Mouse (Mus musculus): Measurements from ENCODE around the gene Crtc3.

Crtc3 gene

DNA sequence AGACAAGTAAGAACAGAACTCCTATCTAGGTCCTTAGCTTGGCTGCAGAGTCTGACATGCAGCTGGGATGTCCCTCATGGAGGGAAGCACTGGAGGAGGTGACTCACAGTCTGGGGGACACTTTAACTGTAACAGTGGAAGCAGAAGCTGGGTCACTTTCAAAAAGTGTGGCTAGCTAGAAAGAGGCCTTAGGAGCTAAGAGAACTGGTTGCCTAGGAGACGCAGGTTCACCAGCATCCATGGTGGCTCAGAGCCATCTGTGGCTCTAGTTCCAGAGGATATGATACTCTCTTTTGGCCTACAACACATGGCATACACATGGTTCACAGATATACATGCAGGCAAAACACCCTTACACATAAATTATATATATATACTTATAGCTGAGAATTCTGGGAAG is 86.1 kb downstream of the Crtc3 start:
- DNase-seq (ENCODE audit: low spot score) = peak; percentile 28

DNA sequence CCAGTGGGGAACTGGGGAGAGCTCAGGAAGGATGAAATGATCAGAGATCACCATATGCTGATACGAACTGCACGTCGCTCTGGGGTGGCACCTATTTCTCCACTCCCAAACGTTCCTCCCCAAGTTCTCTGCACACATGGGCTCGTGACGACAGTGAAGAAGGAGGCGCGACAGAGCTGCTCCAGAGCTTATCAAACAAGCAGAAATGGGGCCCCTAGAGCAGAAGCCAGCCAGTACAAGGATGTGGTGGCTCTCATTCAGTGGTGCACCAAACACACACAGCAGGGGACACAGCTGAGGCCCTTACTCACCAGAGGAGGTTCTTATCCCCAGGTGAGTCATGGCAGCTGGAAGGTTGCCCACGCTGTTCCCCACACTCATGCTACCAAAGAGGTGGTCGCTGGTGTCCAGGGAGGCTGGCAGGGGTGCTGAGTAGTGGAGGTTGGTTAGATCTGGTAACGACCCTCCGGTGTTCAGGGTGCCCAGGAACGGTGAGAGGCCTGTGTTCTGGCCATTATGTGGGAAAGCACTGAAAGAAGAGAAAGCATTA is 90.2 kb downstream of the Crtc3 start:
- DNase-seq (ENCODE audit: low spot score) = no peak

DNA sequence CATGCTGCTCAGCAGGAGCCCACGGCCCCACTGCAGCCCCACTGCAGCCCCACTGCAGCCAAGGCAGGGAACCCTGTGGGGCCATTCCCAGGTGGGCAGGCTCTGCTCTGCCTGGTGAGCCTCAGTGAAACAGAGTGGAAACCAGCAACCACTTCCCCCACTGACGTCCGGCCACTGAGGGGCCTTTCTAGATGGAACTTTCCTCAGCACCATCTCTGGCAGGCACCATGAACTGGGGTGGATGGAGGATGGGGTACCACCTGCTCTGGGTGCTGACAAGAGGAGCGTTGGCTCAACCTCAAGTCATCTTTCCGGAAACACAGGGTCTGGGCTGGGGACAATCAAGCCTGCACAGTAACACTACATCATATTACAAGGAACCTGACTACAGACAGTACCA is 90.8 kb downstream of the Crtc3 start:
- DNase-seq (ENCODE audit: low spot score) = no peak

DNA sequence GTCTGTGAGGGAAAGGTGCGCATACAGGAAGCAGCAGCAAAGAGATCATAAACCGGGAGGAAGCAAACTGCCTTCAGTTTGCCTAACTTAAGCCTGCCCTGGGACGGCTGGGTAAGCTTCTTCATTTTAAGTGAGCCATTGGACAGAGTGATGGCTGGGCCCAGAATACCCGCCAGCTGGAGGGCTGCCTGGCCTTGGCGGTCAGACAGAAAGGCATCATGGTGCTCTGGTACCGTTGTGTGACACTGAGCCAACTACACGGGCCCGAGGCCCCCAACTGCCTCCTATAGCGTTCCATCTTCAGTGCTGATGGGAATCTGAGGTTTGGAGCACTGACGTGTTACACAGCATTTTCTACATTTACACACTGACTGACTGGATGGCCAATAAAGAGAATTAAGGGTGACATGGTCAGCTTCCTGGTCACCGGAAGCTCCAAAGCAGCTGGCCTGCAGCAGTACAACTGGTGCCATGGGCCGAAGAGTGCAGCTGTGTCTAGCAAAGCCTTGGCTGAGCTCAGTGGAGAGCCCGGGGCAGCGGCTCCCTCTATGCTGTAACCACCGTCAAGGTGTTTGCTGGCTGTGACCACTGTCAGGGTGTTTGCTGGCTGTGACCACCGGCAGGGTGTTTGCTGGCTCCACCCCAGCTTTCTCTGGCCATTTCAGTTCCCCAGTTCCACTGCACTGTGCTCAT is 99.5 kb downstream of the Crtc3 start:
- DNase-seq (ENCODE audit: low spot score) = no peak

DNA sequence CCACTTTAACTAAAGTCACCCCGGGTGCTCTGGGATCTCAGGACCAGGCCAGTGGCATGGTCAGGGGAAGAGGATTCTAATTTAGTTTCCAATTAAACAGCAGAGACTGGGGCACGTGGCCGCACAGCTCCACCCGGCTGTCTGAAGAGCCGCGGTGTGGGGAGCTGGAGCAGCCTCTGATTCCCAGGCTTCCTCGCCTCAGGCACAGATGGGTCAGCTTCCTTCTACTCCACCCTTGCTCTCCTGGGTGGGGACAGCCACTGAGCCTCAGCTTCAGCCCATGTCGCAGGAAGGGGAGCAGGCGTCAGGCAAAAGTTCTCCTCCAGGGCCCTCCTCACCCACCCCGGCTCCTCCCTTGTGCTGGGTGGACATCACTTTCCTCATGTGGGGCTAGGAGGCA is 101.0 kb downstream of the Crtc3 start:
- DNase-seq (ENCODE audit: low spot score) = no peak

DNA sequence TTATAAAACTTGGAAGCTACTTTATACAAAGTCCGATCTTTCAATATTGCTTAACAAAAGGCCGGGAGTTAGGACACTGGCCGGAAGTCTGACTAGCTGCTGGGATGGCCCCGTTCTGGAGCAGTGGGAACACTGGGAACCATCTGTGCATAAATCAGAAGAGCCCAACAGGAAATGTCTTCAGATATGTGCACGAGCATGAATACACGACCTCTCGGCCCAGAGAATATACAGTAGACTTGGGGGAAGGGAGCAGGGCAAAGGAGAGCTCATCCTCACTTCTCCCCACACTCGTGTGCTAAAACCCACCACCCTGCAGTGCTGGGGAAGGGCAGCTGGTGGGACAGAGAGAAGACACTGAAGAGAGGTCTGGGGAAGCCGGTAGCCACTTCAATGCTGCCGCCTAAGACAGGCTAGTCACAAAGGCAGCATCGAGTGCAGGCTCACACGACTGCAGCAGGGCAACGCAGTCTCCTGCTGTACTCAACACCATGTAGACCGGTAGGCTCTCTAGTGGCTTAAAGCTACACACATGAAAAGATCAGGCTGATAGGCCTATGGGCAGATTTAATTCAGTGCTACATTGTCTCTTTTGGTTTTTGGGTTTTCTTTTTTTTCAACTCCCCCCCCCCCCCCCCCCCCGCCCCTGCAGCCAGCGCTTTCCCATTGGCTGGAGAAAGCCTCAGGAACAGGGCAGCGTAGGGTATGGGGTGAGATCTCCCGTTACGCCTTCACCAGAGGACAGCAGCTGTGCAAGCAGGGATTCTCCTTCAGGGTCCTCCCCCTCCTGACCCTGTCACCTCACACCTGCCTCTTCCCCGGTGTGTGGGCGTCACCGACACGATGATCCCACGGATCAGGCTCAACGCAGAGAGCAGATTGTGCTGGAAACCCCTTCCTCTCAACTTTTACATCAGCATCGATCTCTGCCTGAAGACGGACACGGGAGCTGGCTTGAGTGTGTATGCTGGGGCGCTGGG is 101.7 kb downstream of the Crtc3 start:
- DNase-seq (ENCODE audit: low spot score) = no peak

DNA sequence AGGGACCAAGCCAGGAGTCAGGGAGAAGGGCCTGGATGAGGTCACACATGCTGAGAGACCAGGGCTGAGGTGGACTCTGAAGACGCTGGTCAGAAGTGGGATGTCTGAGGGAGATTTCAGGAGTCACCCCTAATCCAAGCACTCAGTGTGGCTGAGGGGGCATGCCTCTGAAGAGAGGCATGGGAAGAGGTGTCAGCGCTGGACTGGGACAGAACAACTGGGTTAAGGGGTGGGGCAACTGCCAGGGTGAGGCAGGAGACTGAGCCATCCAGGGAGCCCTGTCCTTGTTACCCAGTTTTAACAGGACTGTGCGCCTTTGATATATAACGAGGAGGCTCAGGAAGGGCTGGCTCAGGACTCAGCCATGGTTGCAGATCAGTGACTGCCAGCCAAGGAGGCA is 102.5 kb downstream of the Crtc3 start:
- no peak for DNase-seq (ENCODE audit: low spot score)

DNA sequence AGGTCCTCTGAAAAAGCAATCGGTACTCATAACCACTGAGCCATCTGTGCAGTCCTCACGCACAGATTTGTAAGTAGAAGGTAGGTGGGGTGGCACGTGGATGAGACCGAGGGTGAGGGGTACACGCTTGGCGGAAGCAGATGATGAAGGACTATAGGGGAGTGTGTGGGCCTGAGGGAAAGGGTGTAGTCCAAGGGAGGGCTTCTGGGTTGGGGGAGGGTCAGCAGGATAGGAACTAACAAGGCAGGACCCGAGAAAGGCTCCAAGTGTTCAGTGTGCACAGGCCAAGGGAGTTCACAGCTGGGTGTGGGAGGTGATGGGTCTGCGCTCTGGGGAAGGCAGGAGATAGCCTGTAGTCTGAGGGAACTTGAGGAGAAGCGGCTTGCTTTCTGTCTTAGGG is 103.3 kb downstream of the Crtc3 start:
- no peak for DNase-seq (ENCODE audit: low spot score)

DNA sequence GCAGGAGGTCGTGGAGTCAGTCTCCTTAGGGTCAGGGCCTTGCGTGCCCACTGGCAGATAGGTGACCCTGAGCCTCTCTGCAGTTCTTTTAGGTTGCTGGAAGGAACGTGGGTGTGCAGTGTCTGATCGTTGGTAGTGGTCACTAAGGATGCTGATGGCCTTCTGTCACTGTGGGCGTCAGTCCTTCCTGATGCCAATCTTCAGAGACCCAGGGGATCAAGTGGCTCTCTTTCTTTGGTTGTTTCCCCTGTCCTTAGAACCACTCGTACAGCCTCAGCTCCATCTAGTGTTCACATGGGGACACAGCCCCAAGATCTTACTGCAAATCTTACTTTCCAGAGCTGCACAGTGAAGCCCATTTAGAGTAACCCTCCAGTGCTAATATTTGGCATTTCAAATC is 104.7 kb downstream of the Crtc3 start:
- no peak for DNase-seq (ENCODE audit: low spot score)

DNA sequence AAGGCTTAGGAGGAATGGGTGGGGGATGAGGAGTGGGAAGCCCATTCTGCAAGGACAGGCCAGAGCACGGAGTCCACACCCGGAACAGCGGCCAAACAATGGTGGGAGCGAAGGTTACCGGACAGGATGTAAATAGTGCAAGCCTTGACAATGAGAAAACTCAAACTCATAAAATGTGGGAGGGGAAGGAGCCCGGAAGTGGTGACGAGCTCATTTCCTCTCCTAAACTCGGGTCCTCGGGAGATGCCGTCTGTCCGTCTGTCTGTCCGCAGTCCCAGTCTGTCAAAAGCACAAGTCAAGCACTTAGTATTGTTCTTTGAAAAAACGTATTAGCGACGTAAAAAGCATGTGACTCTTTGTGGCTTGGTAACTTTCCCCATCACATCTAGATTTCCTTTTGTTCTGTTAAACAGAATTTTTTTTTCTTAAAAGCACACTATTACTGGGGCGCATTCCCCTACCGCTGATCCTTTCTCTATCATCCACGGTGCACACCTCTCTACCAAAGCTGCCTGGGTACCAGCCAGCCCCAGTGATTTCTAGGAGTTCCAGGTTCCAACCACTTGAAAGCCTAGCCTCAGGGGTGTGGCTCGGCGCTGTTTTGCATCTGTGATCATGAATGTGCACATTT is 105.7 kb downstream of the Crtc3 start:
- no peak for DNase-seq (ENCODE audit: low spot score)

DNA sequence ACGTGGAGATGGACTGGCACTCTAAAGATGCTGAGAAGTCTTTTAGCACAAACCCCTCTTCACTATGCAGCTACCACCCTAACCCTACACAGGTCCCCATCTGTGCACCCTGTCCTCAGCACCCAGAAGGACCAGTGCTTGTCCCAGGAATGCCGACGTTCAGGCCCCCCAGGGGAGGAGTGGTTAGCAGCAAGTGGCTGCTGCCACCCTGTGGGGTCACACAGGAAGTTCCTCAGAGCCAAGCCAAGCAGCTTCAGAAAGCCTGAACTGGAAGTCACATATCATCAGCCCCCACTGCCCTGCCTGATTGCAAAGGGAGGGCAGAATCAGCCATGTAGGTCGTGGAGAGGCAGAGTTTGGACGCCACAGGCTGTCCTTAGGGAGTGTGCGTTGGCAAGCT is 108.3 kb downstream of the Crtc3 start:
- DNase-seq (ENCODE audit: low spot score) = no peak

DNA sequence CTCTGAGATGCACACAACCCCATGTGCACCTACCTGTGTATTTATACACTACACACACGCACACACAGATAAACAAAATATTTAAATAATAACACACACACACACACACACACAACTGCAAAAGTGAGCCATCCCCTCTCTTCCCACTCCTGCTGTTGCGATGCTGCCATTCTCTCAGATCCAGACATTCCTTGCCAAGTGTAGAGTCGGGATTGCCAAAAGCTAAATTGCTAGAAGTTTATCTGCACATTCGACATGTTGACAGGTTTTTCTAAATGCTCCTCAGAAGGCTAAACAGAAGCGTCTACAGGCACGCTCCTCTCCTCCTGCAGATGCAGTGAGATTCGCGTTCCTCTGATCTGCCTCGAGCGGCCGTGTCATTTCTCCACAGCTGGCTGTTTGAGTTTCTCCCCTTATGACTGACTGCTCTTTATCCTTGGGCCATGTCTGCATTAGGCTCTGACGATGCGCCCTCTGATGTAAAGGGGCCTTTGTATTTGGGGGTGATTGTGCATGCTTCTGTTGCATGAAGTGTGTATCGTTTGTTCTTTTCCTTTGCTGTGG is 111.2 kb downstream of the Crtc3 start:
- DNase-seq (ENCODE audit: low spot score) = no peak

DNA sequence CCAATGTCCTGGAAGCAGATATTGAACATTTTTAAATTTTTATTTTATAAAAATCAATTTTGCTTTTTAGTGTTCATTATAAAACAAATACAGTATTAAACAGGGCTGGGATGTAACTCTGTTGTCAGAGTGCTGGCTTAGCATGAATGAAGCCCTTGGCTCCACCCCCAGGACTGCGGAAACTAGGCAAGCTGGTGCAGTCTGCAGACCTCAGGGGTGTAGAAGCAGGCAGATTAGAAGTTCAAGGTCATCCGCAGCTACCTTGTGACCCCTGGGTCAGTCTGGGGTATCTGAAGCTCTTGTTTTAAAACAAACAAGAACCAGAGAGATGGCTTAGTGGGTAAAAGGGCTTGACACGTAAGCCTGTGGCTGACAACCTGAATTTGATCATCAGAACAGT is 112.1 kb downstream of the Crtc3 start:
- DNase-seq (ENCODE audit: low spot score) = no peak

DNA sequence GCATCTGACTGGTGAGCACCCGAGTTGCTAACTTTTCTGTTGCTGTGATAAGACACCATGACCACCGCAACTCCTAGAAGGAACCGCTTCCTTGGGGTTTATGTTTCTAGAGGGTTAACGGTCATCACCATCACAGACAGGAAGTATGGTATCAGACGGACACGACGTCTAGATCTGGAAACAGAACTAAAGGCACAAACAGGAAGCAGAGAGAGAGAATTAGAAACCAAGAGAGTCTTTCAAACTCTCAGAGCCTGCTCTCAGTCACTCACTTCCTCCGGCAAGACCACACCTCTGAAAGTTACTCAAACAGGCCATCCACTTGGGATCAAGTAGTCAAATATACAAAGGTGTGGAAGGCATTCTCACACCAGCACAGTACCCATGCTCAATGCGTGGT is 112.9 kb downstream of the Crtc3 start:
- DNase-seq (ENCODE audit: low spot score) = no peak

DNA sequence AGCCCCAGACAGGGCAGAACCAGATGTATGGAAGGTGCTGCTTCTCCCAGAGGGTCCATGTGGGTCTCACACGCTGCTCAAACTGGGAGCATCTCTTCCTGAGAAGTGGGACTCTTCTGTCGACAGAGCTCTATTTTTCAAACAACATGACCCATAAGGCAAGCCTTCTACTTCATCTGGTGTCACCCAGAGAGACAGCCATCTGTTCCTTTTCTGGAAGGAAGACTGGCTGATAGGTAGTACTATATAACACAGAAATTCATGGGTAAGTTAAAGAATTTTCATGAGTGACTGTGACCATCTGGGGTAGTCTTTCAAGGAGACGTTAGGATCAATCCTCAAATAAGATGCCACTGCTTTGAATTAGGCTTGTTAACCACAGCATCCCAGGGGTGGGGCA is 115.6 kb downstream of the Crtc3 start:
- DNase-seq (ENCODE audit: low spot score) = no peak

DNA sequence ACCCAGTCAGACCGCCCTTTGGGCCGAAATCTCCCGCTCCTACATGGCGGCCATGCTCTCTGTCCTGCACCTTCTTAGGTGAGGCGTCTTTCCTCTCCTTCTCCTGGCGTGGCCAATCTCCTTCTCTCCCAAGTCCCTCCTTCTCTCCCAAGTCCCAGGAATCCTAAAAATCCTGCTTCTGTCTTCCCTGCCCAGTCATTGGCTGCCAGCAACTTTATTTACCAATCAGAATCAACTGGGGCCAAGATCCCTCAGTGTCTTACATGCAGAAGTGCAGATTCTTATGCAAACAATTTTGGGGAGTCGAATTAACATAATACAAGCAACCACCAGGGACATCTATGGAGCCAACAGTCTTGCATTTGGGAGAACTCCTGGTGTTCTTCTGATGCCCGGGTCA is 120.7 kb downstream of the Crtc3 start:
- no peak for DNase-seq (ENCODE audit: low spot score)

DNA sequence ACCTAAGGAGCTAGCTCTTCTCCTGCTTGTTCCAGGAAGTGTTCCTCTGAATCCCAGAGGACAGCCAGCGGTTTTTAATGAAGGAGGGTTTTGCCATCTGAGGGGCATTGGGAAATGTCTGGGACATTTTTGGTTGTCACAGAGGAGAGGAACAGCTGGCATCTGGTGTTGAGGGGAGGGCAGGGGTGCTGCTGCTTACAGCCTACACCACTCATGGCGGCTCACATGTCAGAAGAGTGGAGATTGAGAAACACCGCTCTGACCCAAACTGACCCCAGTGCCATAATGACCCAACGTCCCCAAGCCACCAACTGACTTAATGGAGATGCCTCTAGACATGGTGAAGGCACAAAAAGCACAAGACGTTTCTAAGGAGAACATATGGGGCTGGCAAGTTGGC is 126.7 kb downstream of the Crtc3 start:
- no peak for DNase-seq (ENCODE audit: low spot score)

DNA sequence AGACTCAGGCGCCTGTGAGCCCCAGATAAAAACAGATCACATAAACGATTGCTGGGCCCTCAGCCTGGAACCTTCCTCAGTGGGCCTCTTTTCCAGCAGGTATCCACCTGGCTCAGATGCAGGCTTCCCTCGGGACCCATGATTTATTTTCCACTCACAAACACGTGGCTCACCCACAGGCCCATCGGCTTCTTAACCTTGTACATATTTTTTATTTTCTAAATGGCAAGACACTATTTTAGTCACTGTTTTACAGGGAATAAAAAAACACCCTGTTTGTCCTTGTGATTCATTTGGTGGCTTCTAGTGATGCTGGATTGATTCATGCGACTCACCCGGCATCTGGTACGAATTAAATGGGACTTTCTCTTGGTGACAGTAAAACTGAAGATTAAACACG is 127.4 kb downstream of the Crtc3 start:
- DNase-seq (ENCODE audit: low spot score) = no peak

DNA sequence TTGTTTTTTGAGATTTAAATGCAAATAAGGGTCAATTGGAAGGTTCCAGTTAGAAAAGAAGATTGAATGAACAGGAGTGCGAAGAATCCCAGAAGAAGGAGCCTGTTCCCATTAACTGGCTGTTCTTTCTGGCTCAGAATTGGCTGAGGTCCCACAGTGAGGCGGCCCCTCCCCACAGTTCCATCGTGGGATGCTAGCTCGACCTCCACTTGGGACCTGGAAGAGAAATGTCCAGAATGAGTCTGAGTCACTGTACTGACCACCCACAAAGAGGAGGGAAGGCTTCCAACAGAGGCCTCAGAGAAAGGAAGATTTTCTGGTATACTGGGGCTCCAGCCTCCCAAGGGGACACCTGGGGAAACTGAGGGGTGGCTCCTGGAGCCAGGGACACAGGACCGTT is 130.1 kb downstream of the Crtc3 start:
- DNase-seq (ENCODE audit: low spot score) = no peak

DNA sequence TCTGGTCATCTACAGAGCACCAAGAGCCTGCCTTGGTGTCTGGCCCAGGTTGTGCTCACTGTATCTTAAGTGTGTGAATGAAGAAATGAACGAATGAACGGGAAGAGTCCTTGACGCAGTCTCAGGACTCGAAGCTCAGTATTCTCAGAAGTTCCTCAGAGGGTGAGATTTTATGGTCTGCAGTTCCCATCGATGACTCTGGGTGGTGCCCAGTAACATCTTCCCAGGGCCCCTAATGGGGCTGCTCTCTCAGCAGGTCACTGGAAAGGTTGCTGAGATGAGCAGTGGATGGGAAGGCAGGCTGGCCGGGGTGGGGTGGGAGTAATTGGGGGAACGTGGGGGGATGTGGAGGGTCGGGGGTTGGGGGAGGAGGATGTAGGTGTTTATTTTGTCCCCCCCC is 130.6 kb downstream of the Crtc3 start:
- no peak for DNase-seq (ENCODE audit: low spot score)

DNA sequence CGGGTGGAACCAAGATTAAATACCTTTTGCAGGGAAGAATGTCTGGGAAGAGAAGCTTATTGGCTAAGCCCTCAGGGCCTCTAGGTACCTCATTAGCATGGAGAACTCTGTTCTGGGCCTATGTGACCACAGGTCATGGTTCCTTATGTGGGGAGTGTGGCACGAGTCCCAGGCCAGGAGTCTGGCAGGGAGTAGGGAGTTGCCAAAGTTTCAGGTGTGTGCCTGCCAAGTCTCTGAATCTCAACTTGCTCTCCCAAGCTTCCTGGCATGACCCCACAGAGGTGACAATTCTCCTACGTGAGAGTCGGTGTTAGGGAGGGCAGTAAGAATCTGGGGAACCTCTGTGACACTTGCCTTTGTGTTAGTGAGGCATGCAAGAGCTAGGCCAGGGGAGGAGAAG is 131.5 kb downstream of the Crtc3 start:
- no peak for DNase-seq (ENCODE audit: low spot score)

DNA sequence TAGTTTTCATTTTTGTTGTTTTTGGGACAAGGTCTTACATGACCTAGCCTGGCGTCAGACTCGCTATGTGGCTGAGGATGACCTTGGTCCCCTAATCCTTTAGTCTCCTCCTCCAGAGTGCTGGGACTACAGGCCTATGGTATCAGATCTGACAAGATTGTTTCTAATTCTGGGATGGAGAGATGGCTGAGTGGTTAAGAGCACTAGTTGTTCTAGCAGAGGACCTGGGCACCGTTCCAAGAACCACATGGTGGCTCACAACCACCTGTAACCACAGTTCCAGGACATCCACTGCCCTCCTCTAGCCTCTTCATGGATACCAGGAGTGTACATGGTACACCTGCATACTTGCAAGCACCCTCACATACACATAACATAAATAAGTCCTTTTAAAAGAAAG is 132.5 kb downstream of the Crtc3 start:
- DNase-seq (ENCODE audit: low spot score) = no peak
